Mouse (Mus musculus) kidney, adult 11 months (tissue): ENCODE results near the gene Dmbx1.

Source experiments
- DNase-seq: peaks from one replicate; pipeline ENCODE4 v3.0.0; 2022

The Dmbx1 gene

GRCm38 (mm10) chr4:115938276-115939160, 1.2 kb downstream of the Dmbx1 start:
- no peak for DNase-seq

GRCm38 (mm10) chr4:115937061-115937976, 2.4 kb downstream of the Dmbx1 start:
- DNase-seq = no peak

DNA sequence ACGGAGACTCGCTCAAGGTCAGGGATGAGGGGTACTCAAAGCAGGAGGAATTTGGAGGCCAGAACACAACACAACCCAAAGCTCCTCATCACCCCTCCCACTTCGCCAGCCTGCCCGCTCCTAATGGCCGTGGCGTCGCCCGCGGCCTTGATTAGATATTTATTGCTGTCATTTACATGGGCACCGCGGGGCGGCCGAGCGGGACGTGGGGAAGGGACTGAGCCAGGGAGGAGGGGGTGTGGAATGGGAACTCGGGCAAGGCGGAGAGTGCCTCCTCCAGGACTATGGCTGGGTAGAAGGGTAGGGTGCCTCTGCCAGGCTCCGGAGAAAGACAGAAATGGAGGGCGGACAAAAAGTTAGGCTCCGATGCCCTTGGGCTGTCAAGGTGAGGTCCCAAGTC, 3.1 kb downstream of the Dmbx1 start:
- DNase-seq = no peak

DNA sequence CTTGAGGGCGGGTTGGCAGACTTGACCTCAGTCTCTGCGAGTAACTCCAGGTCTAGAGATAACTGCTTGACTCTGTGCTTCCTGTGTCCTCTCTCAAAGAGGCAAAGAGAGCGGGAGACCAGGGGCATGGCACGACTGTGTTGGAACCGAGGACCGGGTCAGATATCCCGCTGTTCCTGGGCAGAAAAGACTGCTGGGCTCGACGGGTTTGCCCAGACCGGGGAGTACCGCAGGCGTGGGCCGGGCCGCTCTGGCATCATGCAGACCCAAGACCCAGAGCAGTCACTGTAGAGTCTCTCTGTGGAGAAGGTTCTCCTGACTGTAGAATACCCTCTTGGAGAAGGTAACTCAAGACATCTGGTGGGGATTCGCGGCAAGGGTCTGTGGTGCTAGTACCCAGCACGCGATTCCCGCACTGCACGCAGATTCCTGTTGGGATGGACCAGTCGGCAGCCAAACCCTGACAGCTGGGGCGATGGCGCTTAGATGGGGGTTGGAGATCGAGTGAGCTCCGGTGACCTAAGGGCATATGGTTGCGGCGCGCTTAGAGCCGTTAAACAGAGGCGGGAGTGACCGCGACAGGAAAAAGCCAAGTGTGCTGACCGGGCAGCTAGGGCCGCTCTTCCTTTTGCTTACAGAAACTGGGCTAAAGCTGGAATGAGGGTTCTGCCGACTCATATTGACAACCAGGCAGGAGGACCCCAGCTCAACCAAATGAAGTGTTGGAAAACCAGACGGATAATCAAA, 3.7 kb downstream of the Dmbx1 start:
- no peak for DNase-seq

GRCm38 (mm10) chr4:115931556-115932088, 8.1 kb downstream of the Dmbx1 start:
- no peak for DNase-seq

GRCm38 (mm10) chr4:115927637-115928036, 12.1 kb downstream of the Dmbx1 start:
- no peak for DNase-seq

DNA sequence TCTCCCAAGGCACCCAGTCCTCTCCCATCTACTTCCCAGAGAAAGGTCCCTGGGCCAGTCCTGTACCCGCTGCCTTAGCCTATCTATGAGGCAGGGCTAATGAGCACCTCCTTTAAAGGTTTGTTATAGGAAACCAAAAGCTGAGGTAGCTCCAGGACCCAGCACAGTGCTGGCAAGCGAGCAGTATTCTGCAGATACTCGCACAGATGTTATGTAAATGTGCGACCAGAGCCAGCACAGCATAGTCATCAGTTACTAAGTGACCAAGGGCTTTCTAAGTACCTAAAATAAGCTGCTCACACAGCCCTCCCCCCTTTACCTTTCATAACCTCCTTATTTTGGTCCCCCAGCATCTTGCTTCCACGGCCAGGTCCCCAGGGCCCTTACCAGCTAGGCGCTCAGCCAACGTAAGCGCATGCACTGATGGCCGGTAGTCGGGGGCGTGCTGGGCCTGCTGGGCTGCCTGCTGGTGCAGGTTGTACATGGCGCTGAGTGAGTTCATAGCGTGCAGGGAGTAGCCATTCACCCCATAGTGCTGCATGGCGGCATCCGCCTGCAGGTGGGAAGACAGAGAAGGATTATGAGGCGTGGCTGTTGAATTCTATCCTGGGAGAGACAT, 16.4 kb downstream of the Dmbx1 start:
- DNase-seq = no peak

GRCm38 (mm10) chr4:115922688-115923087, 17.0 kb downstream of the Dmbx1 start:
- no peak for DNase-seq

DNA sequence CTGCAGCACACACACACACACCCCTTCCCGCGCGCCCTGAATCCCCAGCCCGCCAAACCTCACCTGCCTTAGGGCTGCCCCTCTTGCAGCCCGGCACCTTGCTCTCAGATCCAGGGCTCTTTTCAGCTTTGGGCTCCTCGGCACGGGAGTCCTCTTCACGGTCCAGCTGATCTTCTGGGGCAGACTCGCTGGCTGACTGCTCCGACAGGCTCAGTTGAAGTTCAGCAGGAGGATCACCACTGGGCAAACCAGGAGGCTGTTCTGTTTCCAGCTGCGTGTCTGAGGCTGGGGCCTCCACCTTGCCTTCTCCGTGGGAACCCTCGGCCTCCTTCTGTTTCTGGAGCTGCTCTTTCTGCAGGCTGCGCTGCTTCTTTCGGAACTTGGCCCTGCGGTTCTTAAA, 19.8 kb downstream of the Dmbx1 start:
- peak; percentile 47 for DNase-seq

DNA sequence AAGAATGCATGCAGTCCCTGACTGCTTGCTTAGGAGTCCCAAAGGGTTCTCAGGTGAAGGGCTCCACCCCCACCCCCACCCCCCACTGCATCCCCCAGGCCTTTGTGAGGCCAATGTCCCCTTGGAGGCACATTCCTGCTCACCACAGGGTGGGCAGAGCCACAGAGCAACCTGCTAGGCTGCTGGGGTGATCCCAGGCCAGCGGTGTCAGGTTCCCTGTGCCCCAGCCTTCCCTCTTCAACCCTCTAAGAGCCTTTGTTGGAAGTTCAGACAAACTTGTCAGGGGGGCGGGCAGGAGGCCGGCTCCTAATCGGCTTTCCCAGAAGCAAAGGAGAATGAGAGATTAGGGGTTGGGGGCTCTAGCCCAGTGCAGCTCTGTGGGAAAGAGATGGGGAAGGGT, 28.1 kb downstream of the Dmbx1 start:
- DNase-seq = no peak

DNA sequence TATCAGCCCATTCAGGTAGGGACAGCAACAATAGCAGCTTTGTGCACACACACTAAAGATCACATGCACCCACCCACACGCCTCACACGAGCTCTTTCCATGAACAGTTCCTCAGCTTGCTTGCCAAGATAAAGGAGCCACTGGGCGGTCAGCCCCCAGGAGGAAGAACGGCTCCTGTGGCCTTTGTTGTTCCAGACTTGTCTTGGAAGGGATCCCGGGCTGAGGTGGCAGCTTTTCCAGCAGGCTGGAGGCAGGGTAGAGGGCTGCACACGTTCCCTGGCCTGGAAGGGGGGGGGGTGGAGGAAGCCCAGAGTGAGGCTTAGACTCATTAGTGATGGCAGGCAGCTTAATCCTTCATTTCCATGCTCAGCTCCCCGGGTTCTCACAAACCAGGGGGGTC, 31.1 kb downstream of the Dmbx1 start:
- no peak for DNase-seq

- DNase-seq = no peak
Observed at GRCm38 (mm10) chr4:115907994-115908393, 31.7 kb downstream of the Dmbx1 start.

DNA sequence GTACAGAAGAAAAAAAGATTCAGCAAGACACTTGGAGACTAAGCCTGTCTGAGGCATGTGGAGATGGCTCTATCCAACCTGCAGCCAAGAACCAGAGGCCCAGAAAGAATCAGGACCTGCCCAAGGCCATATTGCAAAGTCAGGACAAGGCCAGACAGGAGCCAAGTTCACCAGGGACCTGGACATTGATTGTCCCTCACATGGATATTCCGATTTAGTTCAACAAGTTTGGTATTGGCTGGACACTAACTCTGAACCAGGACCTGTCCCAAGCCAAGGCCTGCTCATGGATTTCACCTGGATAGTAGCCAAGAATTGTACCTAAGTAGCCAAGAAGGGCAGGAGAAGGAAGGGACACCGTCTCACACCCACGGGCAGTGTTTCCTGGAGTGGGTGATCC, 32.9 kb downstream of the Dmbx1 start:
- no peak for DNase-seq

DNA sequence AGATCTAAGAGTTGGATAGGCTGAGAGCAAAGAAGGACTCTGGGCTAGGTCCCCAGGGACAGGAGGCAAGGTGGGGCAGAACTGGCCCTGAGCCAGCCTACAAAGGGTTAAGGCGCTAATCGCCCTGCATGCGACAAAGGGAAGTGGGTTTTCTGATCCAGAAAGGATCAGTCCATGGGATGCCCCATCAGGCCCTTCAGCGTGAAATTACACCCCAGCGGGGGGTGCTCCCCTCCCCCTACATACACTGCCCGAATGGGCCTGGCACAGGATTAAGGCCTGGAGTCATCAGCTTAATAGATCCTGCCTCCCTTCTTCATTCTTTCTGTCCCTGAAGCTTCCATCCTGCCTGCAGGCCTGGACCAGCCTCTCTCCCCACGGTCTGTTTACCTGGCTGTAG, 34.0 kb downstream of the Dmbx1 start:
- DNase-seq = no peak

- no peak for DNase-seq
Observed at GRCm38 (mm10) chr4:115904375-115904774, 35.4 kb downstream of the Dmbx1 start.

GRCm38 (mm10) chr4:115902816-115903215, 36.9 kb downstream of the Dmbx1 start:
- DNase-seq = peak; percentile 55

GRCm38 (mm10) chr4:115897901-115898631, 41.7 kb downstream of the Dmbx1 start:
- no peak for DNase-seq

DNA sequence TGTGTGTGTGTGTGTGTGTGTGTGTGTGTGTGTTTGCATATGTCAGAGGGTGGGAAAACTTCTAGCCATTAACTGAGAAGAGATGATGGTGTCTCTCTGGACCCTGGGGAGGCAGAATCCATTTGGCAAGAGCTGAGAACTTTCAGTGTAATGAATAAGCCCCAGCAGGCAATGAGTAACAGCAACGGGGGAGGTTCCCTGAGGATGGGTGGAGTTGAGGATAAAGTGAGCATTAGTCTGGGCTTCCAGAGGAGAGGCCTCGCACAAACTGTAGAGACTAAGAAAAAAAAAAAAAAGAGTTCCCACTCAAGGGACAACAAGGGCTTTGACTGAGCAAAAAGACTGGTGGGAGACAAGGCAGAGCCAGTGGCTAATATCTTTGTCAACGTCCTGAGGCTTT, 45.4 kb downstream of the Dmbx1 start:
- peak; percentile 79 for DNase-seq

- no peak for DNase-seq
Observed at GRCm38 (mm10) chr4:115890553-115890952, 49.2 kb downstream of the Dmbx1 start, which contains the start of gene 6430628N08Rik. Gene 6430628N08Rik (plus strand): TSS chr4:115890665.

DNA sequence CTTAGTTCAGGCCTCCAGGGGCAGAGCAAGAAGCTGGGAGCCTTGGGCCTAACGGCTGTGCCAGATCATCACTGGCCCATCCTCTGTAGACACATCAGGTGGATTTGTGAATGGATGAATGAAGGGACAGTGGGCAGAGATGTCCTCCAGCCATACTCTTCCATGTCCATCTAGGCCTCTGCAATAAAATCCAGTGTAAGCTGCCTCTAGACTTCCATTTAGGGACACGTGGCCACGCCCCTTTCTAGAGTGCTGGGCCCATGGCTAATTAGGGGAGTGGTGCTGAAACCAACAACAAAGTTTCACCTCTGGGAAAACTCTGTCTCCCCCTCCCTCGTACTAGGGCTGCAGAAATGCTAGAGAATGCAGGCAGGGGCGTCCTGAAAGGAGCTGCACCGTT, 49.7 kb downstream of the Dmbx1 start:
- DNase-seq = no peak

DNA sequence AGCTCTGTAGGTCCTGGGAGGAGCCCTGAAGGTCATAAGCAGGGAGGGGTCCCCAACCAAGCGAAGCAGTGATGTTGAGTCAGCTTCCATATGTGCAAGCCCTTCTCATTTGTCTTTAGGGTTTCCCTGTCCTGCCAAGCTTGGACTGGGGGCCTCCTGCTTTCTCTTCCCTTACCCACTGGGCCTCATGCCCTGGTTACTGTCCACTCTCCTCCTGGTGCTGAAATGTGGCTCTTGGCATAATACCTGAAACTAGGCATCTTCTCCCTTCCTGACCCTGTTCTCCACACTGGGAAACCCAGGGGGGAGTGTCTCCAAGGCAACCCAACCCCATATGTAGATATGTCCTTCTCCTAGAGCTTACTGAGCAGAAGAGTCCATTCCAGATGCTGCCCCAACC, 52.9 kb downstream of the Dmbx1 start:
- no peak for DNase-seq

DNA sequence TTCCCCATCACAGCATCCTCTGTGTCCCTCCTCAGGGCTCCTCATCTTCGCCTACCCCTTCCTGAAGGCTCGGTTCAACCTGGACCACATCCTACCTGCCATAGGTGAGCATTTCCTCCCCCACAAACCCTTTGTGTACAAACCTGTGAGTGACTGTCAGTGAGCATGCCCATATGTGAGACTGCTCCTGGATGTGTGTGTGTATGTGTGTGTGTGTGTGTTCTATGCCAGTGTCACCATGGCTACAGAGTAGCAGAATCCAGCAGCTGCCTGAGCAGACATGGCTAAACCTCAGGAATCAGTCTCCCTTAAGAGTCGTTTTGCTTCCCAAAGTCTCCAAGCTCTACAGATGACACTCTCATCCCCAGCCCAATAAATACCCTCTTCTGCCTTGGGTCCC, 53.9 kb downstream of the Dmbx1 start:
- no peak for DNase-seq
